Mouse (Mus musculus): ENCODE measurements around the gene Otop1.

GRCm38 (mm10) chr5:38318966-38319786 lies 43.4 kb downstream of the Otop1 start, which contains the start of gene Drd5:
- no peak for TF ChIP-seq ZKSCAN1 (IDR thresholded peaks at IDR 0.05; ENCODE audit: borderline replicate concordance, low read depth, low read length)
- no peak for TF ChIP-seq CTCF (conservative IDR thresholded peaks at IDR 0.05 in 1 of 2, IDR thresholded peaks at IDR 0.05 in 1 of 2; ENCODE audit: low read depth in 2 of 2, low read length in 2 of 2)
- TF ChIP-seq TCF12 (IDR thresholded peaks at IDR 0.05; ENCODE audit: low read depth, low read length) = no peak
- no peak for TF ChIP-seq POLR2A (IDR thresholded peaks at IDR 0.05; ENCODE audit: low read depth, low read length)
- TF ChIP-seq HCFC1 (IDR thresholded peaks at IDR 0.05; ENCODE audit: low read depth, low read length) = no peak
- TF ChIP-seq PAX5 (IDR thresholded peaks at IDR 0.05; ENCODE audit: low read length) = no peak
- no peak for TF ChIP-seq UBTF (IDR thresholded peaks at IDR 0.05; ENCODE audit: low read depth, low read length)
- no peak for TF ChIP-seq NRF1 (IDR thresholded peaks at IDR 0.05; ENCODE audit: low read depth, low read length)
- TF ChIP-seq USF1 (IDR thresholded peaks at IDR 0.05; ENCODE audit: low read depth, low read length) = no peak
- no peak for TF ChIP-seq MYC (IDR thresholded peaks at IDR 0.05; ENCODE audit: low read depth, low read length)
- TF ChIP-seq EP300 (IDR thresholded peaks at IDR 0.05; ENCODE audit: low read length) = no peak
- TF ChIP-seq NELFE (IDR thresholded peaks at IDR 0.05; ENCODE audit: low read depth, low read length) = no peak

All from CH12.LX (cell line).